Mouse (Mus musculus): ENCODE data around the gene Usp40.

GRCm38 (mm10) chr1:87953073-87953472 is 55.3 kb downstream of the Usp40 start:
- TF ChIP-seq CTCF (conservative IDR thresholded peaks at IDR 0.05; ENCODE audit: insufficient read depth, insufficient read length, low read depth, low read length) (no peak), POLR2A (IDR thresholded peaks at IDR 0.05; ENCODE audit: low read depth, low read length) (no peak)

Measured in kidney, adult 2 months (tissue).